Mouse (Mus musculus): ENCODE measurements around the gene Serpinc1.

- TF ChIP-seq CTCF (IDR thresholded peaks at IDR 0.05; ENCODE audit: borderline replicate concordance, extremely low read depth, insufficient read depth, insufficient read length): no peak
- TF ChIP-seq POLR2A (IDR thresholded peaks at IDR 0.05; ENCODE audit: borderline replicate concordance, extremely low read depth, insufficient read depth, insufficient read length, poor library complexity, severe bottlenecking): no peak
Measured at GRCm38 (mm10) chr1:161046972-161047371, 68.6 kb downstream of the Serpinc1 start.

All from brain, embryonic 14.5 days (tissue).